Mouse (Mus musculus) cerebellum, adult 9-11 months (tissue): ENCODE results near the gene Madd.

Experiments used
- DNase-seq: peaks from one replicate; pipeline ENCODE4 v3.0.0; 2022

The Madd gene

DNA sequence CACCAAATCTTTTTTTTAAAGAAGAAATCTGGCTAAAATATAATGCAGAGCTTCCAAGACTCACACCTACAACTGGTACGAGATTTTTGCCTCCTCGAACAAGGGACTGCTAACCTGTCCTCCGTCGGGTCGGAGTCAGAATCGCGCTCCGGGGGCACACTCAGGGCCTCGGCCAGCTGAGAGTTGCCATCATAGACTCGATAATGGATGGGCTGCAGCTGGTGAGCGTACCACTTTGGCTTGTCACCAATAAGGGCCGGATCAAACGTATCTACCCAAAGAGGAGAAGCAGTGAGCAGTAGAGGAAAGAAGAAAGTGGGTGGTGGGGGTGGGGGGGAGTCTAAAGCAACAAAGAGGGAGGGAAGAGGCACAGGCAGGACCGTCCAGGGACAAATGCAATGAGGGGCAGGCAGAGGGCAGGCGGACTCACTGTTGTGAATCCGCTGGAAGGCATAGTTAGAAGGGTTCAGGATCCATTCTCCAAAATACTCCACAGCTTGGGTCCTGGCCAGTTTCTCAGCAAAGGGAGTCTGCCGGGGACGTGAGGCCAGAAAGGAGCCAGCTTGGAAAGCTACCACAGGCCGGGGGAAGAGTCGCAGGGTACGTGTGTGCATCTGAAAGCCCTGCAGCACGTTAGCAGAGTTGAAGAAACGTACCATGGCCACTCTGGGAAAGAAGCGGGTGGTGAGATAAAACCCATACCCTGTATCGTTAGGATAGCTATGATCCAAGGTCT lies 13.9 kb downstream of the Madd start:
- no peak for DNase-seq

DNA sequence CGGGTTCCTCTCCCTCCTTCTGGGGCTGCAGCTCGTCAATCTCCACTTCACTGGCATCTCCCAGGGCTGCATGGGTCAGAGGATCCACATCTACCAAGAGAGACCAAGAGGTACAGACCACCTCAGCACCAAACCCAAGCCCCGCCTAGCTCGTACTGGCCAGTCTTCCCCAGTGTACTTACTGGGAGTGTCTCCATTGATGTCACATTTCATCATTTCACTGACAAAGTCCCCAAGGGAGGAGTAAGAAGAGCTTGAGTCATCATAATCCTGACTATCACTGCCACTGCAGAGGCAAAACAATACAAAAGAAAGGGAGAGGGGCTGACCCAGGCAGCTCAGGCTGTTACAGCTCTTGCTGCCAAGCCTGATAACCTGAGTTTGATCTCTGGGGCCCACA lies 16.0 kb downstream of the Madd start:
- no peak for DNase-seq

DNA sequence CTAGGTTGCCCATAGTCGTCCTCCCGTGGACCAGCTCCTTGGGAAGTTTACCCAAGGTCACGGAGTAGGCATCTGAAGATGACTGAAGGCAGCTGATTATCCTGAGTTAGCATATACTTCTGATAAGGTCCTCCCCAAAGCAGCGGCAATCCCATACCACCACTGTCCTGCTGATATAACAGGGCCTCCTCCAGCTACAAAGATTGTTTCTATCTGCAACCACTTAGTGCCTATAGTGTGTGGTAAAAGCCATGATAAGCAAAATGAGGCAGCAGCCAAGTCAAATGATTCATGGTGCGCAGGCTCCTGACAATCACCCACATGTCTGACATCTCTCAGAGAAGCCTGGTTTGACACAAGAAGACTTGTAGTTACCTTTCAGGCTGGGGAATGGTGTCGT lies 18.6 kb downstream of the Madd start:
- DNase-seq: no peak

DNA sequence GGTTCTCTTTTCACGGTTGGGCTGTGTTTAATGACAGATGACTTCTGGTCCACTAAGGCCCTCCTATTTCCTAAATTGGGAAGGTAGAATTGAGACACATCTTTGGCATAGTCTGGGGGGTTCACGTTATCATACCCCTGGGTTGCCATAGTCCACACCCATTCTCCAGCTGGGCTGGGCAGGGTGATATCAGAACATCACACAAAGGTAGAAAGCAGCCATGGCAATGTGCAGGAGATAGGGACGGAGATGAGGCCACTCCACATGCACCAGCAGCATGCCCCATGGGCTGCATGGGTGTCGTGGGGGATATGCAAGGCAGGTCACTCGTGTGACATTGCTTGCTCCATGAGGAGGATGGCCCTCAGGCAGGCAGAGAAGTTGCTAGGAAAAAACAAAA lies 20.1 kb downstream of the Madd start:
- DNase-seq: no peak

DNA sequence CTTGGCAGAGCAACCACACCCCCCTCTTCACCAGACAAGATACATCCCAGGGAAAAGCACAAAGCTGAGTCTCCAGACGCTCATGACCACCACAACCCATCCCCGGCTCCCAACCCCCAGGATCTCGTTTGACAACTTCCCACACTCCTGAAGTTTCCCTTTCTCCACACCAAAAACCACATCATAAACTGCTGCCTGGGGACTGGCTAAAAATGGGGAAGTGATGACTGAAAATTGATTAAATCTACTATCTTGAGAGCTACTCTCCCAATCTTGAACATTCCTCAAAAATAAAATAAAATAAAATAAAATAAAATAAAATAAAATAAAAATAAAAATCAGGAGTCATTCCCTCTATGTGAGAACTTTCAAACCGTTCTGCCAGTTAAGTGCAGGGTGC lies 20.7 kb downstream of the Madd start:
- no peak for DNase-seq

DNA sequence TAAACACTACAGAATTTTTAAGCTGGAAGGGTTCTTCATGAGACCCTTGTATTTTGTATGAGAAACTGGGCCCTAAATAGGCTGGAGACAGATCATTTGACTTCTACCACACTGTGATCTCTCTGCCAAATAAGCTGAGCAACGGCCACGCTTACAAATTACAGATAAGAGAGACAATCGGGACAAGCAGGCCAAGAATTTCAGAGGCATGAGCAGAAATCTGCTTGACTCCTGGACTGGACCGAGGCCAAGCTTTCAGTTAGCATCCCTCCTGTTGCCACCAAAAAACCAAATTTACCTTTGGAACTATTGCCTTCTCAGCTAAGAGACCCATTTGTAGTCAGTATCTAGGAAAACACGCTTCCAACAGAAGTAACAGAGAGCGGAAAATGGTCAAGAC lies 23.0 kb downstream of the Madd start:
- DNase-seq: no peak

DNA sequence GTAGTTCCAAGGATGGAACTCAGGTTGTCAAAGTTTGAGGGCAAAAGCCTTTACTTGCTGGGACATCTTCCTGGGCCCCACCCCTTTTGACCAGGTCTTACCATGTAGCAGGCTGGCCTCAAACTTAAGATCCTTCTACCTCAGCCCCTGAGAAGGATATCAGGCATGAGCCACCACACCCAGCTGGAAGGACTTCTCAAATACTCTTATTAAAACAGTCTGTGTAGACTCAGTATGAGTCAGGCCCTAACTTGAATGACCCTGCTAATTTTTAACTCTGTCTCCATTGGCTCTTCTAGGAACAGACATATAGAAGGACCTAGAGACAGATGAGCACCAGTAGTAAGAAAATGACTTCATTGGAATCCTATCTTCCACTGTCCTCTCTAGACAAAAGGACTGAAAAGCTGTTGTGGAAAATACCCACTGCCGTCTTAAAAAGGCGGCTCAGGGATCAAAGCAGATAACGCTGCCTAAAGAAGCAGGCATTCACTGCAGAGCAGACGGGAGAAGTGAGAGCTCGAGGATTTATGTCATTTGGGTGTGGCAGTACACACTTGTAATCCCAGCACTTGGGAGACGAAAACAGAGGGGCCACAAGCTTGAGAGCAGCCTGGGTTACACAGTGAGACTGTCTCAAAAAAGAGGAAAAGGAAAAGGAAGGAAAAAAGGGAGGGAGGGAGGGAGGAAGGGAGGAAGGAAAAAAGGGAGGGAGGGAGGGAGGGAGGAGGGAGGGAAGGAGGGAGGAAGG lies 26.5 kb downstream of the Madd start:
- no peak for DNase-seq

DNA sequence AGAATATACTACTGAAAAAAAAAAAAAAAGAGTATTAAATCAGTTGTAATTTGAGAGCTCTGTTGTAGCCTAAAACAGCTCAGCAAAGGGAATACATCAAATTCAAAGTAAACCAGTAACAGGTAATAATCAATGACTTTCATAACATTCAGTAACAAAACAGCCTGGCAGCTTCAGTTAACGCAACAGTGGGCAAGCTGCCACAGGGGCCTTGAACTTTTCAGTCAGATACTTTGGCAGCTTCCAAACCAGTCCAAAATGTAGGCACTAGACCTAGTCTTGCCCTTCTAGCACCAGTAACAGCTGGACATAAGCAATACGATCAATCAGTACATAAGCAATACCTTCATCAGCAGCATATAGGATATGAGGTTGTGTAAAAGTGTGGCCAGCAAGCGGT lies 29.5 kb downstream of the Madd start:
- DNase-seq: no peak

DNA sequence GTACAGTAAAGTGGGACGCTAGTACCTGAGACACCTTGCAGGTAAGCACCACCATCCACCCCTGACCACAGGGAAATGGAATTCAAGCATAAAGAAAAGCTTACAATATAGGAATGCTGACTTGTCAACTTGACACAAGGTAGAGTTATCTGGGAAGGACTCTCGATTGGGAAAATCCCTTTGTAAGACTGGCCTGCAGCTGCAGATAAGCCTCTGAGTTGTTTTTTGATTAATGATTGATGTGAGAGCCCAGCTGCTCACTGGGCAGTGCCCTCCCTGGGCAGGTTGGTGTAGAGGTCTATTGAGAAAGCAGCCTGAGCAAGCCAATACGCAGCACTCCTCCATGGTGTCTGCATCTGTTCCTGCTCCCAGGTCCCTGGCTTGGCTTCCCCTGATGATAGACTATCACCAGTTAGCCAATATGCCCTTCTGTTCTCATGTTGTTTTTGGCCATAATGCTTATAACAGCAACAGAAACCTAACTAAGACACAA lies 30.7 kb downstream of the Madd start:
- no peak for DNase-seq

DNA sequence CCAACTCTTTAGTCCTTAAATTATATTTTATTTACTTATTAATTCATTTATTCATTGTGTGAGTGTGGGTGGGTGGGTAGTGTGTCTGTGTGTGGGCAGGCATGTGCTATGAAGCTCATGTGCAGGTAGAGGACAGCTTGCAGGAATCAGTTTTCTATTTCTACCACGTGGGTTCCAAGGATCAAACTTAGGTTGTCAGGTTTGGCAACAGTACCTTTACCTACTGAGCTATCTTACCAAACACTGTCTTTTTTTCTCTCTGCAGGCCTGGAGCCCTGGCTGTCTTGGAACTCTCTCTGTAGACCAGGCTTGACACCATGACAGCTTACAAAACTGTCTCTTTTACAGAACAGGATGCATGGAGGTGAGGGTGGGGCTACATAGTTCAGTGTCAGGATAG lies 32.3 kb downstream of the Madd start:
- DNase-seq: no peak

DNA sequence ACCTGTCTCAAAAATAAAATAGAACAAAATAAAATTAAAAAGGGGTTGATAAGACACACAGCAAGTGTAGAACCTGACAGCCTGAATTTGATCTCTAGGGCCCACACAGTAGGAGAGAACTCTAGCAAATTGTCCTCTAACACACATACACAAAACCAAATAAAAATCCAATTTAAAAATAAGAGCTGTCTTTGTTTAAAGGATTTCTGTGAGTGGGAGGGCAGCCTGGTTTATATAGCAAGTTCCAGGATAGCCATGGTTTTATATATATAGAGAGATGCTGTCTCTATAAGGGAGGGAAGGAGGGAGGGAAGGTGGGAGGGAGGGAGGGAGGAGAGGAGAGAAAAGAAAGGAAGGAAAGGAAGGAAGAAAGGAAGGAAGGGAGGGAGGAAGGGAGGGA lies 35.5 kb downstream of the Madd start:
- DNase-seq: no peak

DNA sequence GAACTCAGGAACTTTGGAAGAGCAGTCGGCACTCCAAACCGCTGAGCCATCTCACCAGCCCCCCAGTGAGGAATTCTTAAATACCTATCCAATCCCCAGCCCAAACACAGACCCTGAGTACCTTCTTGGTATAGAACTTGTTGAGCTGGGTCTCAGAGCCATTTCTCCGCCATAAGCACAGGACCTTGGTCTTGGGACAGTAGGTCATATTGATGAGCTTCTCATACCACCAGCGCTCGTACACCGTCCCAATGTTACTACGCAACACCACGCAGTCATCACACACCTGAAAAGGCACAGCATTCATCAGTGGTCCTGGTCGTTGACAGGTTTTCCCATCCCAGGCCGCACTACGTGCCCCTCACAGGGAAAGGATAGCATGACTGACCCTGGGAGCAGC lies 40.2 kb downstream of the Madd start:
- no peak for DNase-seq

DNA sequence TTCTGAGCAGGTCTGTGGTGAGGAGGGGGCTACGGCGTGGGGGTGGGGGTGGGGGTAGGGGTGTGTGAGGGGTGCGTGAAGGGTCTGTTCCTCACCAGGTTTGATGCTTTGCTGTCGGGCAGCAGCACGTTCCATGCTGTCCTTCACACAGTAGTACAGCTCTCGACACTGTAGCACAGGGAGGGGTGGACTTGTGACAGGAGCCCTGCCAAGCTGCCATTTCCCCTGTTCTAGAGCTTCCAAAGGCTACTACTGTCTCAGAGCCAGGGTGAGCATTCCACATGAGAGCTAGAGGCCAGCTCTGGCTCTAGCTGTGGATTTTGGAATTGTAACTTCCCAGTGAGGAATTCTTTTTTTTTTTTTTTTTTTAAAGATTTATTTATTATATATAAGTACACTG lies 40.7 kb downstream of the Madd start:
- DNase-seq: peak; percentile 25

DNA sequence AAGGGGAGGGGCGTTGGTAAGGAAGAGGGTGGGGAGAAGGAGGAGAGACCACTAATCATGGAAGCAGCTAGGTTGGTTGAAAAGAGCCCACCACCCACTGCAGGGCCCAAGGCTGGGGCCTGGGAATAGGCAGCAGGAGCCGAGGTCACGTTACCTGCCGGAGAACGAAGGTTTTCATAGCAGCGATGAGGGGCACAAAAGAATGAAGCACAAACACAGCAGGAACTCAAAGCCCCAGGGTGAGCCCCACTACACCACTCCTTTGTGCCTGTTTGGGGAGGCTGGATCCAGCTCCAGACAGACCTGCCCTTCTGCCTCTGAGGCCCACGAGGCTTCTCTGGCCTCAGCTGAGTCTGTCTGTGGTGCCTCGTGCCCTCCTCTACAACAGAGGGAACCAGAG lies 43.9 kb downstream of the Madd start:
- DNase-seq: no peak

DNA sequence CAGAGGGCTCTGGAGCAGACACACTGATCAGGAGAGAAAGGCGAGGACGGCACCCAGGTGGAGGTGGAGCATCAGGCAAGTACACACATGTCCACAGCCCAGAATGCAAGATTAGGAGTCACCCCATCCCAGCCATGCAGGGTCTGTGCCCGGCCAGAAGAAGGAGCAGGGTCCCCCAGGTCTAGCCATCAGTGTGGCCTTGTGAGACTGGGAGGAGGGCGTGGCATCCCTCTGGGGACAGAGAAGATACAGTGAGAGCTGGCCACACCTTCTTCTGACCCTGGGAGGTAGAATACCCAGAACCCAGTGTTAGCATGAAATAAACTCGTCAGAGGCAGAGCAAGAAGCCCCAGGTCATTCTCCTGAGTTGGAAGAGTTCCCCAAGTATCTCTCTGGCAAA lies 44.3 kb downstream of the Madd start:
- DNase-seq: no peak

DNA sequence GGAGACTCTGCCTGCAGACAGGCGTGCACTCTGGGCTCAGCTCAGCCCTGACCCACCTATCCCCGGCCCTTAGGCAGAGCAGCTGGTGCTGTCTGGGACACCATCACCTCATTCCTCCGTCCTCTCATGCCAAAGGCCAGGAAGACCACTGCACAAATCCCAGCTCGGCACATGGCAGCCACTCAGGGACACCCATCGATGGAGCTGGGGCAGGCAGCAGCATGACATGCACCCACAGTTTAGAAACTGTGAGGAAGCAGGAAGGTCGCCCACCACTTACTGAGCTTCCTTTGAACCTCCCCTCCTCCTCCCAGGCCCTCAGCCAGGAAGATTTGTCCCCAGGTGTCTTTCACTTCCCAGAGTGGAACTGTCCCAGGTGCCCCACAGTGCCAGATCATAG lies 46.2 kb downstream of the Madd start:
- peak; percentile 50 for DNase-seq

DNA sequence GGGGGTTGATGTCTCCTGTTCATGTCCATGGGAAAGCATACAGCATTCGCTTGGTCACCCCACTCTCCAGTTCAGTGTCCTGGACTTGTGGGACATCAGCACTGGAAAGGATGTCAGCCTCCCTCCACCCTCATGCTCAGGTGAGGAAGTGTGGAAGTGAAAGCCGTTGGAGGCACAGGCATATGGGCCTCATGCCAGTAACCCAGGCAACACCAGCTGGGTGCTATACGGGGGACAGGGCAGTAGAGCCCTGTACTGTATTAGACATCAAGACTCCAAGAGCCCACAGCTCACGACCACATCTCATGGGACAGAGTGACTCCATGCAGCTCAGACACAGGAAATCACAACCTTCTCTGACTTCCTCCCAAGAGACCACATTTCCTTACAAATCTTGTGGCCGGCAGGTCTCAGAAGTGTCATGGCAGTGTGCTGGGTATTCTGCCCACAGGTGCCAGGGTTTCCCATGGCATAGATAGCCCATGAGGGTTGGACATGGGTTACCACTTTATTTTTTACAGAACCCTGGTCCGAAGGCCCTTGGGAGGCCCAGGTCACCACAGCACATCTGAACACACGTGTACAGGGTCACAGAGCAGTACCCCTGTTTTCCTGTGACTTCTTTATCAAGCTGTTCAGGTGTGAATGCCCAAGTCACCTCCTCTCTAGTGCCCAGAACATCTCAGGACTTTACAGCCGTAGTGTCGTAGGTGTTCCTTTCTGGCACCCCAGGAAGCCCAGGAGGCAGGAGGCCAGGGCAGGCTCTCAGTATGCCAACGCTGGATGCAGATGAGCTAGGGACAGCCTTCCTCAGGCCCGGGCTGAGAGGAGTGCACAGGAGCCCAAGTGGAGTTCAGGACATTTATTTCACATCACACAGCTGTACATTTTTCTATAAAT lies 46.9 kb downstream of the Madd start:
- peak; percentile 72 for DNase-seq

DNA sequence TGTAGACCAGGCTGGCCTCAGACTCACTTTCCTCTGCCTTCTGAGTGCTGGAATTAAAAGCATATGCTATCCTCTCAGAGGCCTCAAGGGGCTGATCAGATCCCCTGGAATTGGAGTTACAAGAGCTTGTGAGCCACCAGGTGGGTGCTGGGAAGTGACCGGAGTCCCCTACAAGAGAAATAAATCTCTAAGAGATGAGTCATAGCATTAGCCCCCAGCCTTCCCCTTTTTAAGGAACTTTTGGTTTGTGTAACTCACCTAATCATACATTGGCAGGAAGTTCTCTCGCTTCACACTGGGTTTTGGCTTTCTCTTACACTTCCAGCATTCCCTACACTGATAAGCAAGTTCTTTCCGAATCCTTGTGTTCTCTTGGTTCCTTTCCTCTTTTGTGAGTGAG lies 51.6 kb downstream of the Madd start:
- no peak for DNase-seq

DNA sequence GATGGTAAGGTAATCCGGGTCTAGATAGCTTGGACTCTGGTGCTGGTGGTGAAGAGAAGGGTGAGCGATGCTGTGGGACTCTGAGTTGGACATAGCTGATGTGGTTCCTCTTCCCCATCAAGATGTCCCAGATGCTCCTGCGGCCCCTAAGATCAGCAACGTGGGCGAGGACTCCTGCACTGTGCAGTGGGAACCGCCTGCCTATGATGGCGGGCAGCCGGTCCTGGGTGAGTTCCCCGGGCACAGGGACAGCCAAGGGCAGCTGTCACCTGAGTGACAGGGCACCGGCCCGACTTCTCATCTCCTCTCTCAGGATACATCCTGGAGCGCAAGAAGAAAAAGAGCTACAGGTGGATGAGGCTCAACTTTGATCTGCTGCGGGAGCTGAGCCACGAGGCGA lies 52.4 kb downstream of the Madd start:
- no peak for DNase-seq

DNA sequence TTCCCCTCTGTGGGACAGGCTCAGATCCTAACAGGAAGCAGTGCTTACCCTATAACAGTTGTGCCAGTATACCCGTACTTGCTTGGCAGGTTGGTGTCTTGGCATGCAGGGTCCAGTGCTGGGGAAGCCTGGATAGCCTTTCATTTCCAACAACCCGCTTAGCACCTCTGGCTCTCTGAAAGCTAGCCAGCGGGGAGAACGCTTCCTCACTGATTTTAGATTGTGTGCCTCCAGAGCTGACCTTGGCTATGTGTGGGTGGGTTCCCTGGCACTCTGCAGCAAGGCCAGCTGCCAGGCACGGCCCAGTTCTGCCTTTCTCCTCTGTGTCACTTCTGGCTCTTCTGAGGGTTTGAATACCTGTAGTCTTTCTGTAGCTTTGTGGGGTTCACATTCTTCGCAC lies 53.5 kb downstream of the Madd start:
- no peak for DNase-seq

DNA sequence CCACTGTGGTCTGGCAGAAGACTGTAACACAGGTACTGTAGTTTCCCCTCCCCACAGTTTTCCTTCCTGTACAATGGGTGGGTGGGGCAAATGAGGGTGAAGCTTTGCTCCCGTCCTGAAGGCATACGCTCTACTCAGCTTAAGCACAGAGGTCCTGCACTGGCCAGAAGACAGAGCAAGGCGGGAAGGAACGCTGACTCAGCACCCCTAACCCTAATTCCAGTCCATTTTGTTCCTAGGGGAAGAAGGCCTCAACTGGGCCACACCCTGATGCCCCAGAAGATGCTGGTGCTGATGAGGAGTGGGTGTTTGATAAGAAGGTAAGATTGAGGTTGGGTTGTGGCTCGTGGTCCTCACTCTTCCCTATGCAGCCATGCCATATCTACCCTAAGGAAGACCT lies 54.9 kb downstream of the Madd start:
- no peak for DNase-seq

DNA sequence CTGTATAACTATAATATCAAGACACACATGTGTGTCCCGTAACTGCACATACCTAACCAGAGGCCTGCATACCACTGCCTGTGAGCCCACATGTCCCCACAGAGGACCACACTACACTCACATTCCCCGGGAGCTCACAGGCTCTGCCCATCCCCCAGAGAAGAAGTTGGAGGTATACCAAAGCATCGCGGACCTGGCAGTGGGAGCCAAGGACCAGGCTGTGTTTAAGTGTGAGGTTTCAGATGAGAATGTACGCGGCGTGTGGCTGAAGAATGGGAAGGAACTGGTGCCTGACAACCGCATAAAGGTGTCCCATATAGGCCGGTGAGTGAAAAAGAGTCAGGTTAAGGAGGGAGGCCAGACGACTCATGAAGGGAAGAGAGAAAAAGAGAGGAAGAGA lies 58.5 kb downstream of the Madd start:
- DNase-seq: peak; percentile 39

DNA sequence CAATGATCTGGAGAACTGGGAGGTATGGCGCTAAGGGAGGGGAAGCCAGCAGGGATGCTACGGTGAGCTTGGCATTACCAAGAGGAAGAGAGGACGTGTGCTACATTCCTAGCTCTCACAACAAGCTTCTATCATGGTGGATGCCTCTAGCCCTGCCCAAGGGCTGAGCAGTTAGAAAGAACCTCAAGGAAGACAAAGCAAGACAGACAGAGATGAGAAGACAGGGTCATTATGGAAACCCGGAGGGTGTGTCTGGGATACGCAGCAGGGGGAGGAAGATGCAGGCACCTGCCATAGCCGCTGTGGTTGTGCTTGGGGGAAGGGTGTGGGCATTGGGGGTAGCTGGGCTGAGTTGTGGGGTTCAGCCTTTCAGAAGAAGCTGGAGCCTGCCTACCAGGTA lies 60.1 kb downstream of the Madd start:
- no peak for DNase-seq

DNA sequence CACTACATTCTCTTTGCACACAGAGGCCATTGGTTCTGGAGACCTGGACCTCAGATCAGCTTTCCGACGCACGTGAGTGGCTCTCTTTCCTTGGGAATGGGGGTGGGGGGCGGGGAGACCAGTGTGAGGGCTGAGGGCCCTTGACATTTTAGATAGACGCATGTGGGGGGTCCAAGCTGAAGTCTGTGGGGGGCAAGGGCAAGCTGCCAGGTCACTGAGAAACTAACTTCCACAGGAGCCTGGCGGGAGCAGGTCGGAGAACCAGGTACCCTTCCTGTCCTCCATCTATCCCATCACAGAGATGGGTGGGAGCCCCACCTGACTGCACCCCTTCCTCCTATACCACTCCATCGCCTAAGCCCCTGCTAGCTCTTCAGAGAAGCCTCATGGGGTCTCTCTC lies 62.1 kb downstream of the Madd start:
- no peak for DNase-seq
